Mouse (Mus musculus) brain, embryonic 14.5 days (tissue): ENCODE data around the gene Cul4b. TPM values are rescaled to one million over a fixed set of nuclear protein-coding genes. Genes with fewer than 3 reads are reported as not detected.
A peak's percentile ranks its signal among the peaks of the same experiment; 100 is the strongest.
"Not testable (repeated sequence)": the region's sequence is repeated elsewhere in the genome, so short reads cannot be mapped to it uniquely, and the experiment has no call there.

Source experiments
- DNase-seq: peaks from one replicate; pipeline ENCODE4 v3.0.0-alpha.2; 2011; ENCODE audit warnings: low read depth
- CTCF ChIP-seq: fragments of 200-500 bp; IDR thresholded peaks from 2 replicates; pipeline ENCODE4 v1.5.1; 2012; ENCODE audit warnings: inconsistent platforms, mild to moderate bottlenecking, moderate library complexity, borderline replicate concordance; ENCODE audit not compliant: insufficient read depth, insufficient read length; ENCODE audit errors: extremely low read depth
- POLR2A ChIP-seq: fragments of 200-500 bp; IDR thresholded peaks from 2 replicates; pipeline ENCODE4 v1.6.1; 2012; ENCODE audit warnings: mild to moderate bottlenecking, inconsistent platforms, borderline replicate concordance; ENCODE audit not compliant: poor library complexity, insufficient read depth, insufficient read length, severe bottlenecking; ENCODE audit errors: extremely low read depth
- polyA plus RNA-seq: library from polyadenylated mRNA; depleted of rRNA; stranded (reverse); fragments of >200 nt; gene quantifications from 2 replicates; pipeline ENCODE4 v1.2.3, GENCODE M21; 2012; rRNA removed

Cul4b gene
- polyA plus RNA-seq, 1 experiment, result 19.6 TPM

DNA sequence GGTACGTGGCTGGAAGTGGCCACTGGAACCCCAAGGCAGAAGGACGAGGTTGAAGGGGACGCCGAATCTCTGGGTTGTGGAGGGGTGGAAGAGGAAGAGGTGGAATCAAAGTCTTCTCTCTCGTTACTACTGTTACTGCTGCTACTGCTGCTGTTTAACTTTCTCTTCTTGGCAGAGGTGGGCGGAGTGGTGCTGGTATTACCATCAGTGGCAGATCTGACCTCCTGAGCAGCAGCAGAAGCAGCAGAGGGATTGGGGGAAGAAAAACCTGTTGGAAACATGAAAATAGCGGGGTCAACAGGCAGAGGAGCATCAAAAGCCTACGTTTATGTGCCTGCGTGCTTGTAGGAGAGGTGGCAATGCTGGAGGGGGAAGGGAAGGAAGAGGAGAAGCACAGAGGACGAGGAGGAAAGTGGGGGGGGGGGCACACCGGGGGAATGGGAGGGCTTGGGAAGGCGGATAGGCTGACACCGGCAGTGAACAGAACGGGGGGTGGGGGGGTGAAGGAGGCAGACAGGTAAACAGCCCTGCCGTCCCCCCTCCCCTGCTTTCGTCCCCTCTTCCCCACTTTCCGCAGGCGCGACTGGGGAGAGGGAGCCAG is 12.0 kb downstream of the Cul4b start:
- TF ChIP-seq CTCF (no peak), POLR2A (no peak)
- no peak for DNase-seq

DNA sequence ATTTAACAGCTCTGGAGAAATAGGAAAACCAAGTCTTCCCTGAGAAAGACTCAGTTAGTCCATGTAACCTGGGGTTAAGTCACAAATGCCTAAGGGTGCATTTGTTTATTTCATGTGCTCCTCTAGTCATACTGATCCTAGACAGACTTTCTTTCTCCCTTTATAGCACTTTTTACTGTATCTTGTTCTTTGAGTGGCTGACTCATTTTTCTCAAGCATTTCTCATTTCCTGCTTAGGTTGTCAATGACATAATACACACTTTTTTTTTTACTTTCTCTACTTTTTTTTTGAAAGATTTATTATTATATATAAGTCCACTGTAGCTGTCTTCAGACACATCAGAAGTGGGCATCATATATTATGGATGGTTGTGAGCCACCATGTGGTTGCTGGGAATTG is 22.7 kb downstream of the Cul4b start:
- no peak for DNase-seq

DNA sequence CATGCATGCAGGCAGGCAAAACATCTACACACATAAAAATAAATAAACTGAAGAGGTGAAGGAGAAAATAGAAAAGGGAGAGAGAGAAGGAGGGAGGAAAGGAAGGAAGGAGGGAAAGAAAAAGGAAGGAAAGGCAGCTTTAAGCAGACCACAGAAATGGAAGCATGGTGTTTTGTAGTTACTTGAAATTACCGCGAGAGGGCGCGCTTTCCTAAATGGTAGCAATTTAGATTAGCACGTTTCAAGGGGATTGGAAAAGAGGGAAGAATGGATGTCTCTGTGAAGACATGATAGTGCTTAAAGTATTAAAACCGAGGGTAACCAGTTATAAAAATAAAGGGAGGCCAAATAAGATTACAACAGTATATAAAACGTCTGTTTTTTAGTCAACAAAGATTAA is 61.4 kb downstream of the Cul4b start:
- TF ChIP-seq CTCF, result peak; percentile 57; the same call in 1 of the 2 replicates
- TF ChIP-seq POLR2A, result no peak
- DNase-seq, result peak; percentile 78

More for the DNA sequence above, 22.7 kb downstream of the Cul4b start:
- no peak for TF ChIP-seq POLR2A
- TF ChIP-seq CTCF, result no peak

DNA sequence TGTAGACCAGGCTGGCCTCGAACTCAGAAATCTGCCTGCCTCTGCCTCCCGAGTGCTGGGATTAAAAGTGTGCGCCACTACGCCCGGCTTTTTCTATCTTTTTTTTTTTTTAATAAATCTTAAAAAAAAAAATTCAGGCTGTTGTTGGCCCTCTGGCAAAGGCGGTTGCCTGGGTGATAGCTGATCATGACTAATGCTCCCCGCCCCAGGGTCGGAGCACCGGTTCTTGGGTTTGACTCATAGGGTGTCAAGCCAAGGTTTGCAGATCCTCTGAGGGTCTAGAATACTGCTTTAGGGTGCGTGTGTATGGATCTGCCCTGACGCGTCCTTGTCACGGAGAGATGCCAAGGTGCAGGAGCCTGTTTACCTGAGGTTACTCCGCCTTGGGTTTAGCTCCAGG is 71.2 kb downstream of the Cul4b start:
- no peak for DNase-seq
- no peak for TF ChIP-seq POLR2A
- TF ChIP-seq CTCF, result no peak

DNA sequence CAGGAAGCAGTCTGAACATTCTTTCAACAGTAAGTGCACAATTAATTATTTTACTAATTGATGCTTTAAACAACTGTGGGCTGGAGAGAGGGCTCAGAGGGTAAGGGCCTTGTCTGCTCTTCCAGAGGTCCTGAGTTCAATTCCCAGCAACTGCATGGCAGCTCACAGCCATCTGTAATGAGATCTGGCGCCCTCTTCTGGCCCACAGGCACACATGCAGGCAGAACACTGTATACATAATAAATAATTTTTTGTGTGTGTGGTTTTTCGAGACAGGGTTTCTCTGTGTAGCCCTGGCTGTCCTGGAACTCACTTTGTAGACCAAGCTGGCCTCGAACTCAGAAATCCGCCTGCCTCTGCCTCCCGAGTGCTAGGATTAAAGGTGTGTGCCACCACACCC is 73.8 kb downstream of the Cul4b start:
- not testable (repeated sequence) for DNase-seq

DNA sequence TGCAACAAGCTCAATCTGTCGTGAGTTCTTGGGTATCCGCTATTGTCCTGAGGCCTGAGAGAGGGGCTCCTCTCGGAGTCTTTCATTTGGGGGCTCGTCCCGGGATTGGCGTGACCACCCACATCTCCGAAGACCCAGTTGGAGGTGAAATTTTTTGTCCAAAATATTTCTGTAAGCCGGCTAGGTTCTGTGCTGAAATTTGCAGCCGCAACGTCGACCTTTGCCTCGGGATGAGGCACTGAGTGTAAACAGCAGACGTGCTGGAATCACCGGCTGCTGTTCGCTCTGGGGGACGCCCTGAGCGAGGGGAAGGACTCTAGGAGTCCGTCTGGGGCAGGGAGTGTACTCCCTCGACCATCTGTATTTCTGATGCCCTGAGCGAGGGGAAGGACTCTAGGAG is 90.5 kb downstream of the Cul4b start:
- DNase-seq, result not testable (repeated sequence)

Other genes starting within 250 kb of the Cul4b start
- gene Lamp2, start 119.7 kb downstream of the Cul4b start, polyA plus RNA-seq, result 40.6 and 49.5 TPM in 2 replicates
- 89.9 and 97.5 TPM in 2 replicates for gene Mcts1, start 24.4 kb upstream of the Cul4b start, polyA plus RNA-seq
- gene C1galt1c1, start 58.9 kb upstream of the Cul4b start, polyA plus RNA-seq, result 19.0 and 19.8 TPM in 2 replicates
- gene 6030498E09Rik, start 196.5 kb upstream of the Cul4b start, polyA plus RNA-seq, result 0.05 TPM in 1 of 2 replicates, not detected in the other